Mouse (Mus musculus) small intestine, adult 2 months (tissue): ENCODE data around the gene Zfp408.

Experiments used
- CTCF ChIP-seq: fragments of 200-500 bp; IDR thresholded peaks from 2 replicates; pipeline ENCODE4 v1.5.1; 2012; ENCODE audit warnings: low read depth, mild to moderate bottlenecking, control low read depth, inconsistent platforms, low read length, moderate library complexity, mixed read lengths; ENCODE audit not compliant: insufficient replicate concordance, insufficient read length; ENCODE audit errors: extremely low read depth
- POLR2A ChIP-seq: fragments of 200-500 bp; IDR thresholded peaks from 2 replicates; pipeline ENCODE4 v1.6.1; 2012; ENCODE audit warnings: low read depth, mild to moderate bottlenecking, control low read depth, inconsistent platforms, low read length, moderate library complexity

DNA sequence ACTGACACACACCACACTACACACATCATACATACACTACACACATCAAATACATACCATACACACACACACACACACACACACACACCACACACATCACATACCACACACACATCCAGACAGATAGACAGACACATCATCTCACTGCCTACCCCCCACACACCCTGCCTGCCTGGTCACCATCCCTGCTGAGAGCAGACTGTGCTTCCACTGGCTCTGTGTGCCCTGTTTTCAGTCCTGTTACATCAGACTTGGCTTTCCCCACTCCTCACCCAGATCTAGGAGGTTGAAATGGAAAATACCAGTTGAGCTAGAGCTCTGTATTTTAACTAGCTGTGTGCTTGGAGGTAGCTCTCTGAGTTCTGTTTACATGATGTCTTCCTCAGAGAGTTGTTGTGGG, 15.2 kb upstream of the Zfp408 start:
- TF ChIP-seq POLR2A (no peak), CTCF (no peak)
